Mouse (Mus musculus) spleen, embryonic (tissue): ENCODE measurements at regions not wholly inside any gene's neighbourhood (a gene's known extent, or its start where the extent isn't known, plus 50 kb on each side); places are given as distances from the start of the nearest gene placed in this dataset.
"Not testable (repeated sequence)": the region's sequence is repeated elsewhere in the genome, so short reads cannot be mapped to it uniquely, and the experiment has no call there.

Source experiments
- CTCF ChIA-PET: fragments of 350-600 bp; sonication (Branson Sonifier 250); formaldehyde crosslinking; loops from one replicate; lab custom pipeline; 2022; lab: Charles Lee

- CTCF ChIA-PET = no interaction called here
Observed at GRCm38 (mm10) chr1:149129767-149130287, 831.3 kb downstream of the Pla2g4a start.

GRCm38 (mm10) chr1:149129138-149129537, 832.0 kb downstream of the Pla2g4a start:
- CTCF ChIA-PET = interaction anchor here (0.7 kb wide), 1 partner anchor 40 kb away, joined by 8 read pairs; no protein-coding TSS in a partner anchor

GRCm38 (mm10) chr1:149127709-149128108, 833.4 kb downstream of the Pla2g4a start:
- CTCF ChIA-PET = no interaction called here

GRCm38 (mm10) chr1:149103396-149103795, 857.7 kb downstream of the Pla2g4a start:
- CTCF ChIA-PET = interaction anchor here (0.6 kb wide), 1 partner anchor 83 kb away, joined by 3 read pairs; no protein-coding TSS in a partner anchor

GRCm38 (mm10) chr1:149097426-149097825, 863.7 kb downstream of the Pla2g4a start:
- CTCF ChIA-PET = no interaction called here

- CTCF ChIA-PET = no interaction called here
Observed at GRCm38 (mm10) chr1:149074681-149075080, 886.4 kb downstream of the Pla2g4a start.

GRCm38 (mm10) chr1:149069570-149069969, 891.5 kb downstream of the Pla2g4a start:
- CTCF ChIA-PET = no interaction called here

GRCm38 (mm10) chr1:149063011-149063410, 898.1 kb downstream of the Pla2g4a start:
- CTCF ChIA-PET = not testable (repeated sequence)

GRCm38 (mm10) chr1:149038188-149038967, 922.7 kb downstream of the Pla2g4a start:
- CTCF ChIA-PET = no interaction called here

- CTCF ChIA-PET = no interaction called here
Observed at GRCm38 (mm10) chr1:149028316-149028715, 932.8 kb downstream of the Pla2g4a start.

GRCm38 (mm10) chr1:149021734-149022133, 939.4 kb downstream of the Pla2g4a start:
- CTCF ChIA-PET = no interaction called here

GRCm38 (mm10) chr1:149021273-149021672, 939.8 kb downstream of the Pla2g4a start:
- CTCF ChIA-PET = no interaction called here

GRCm38 (mm10) chr1:149014559-149014958, 946.5 kb downstream of the Pla2g4a start:
- CTCF ChIA-PET = no interaction called here

- CTCF ChIA-PET = no interaction called here
Observed at GRCm38 (mm10) chr1:149010767-149011166, 950.3 kb downstream of the Pla2g4a start.

- CTCF ChIA-PET = no interaction called here
Observed at GRCm38 (mm10) chr1:149000092-149000491, 961.0 kb downstream of the Pla2g4a start.

- CTCF ChIA-PET = no interaction called here
Observed at GRCm38 (mm10) chr1:148993586-148993985, 967.5 kb downstream of the Pla2g4a start.

GRCm38 (mm10) chr1:148977377-148977776, 983.7 kb downstream of the Pla2g4a start:
- CTCF ChIA-PET = no interaction called here

- CTCF ChIA-PET = no interaction called here
Observed at GRCm38 (mm10) chr1:148965358-148965757, 995.7 kb downstream of the Pla2g4a start.

- CTCF ChIA-PET = no interaction called here
Observed at GRCm38 (mm10) chr1:148934366-148934765, 1026.7 kb downstream of the Pla2g4a start.

- CTCF ChIA-PET = no interaction called here
Observed at GRCm38 (mm10) chr1:148924506-148924905, 1036.6 kb downstream of the Pla2g4a start.

- CTCF ChIA-PET = no interaction called here
Observed at GRCm38 (mm10) chr1:148917062-148917461, 1044.0 kb downstream of the Pla2g4a start.

- CTCF ChIA-PET = no interaction called here
Observed at GRCm38 (mm10) chr1:148912819-148913218, 1048.3 kb downstream of the Pla2g4a start.

- CTCF ChIA-PET = no interaction called here
Observed at GRCm38 (mm10) chr1:148904067-148904466, 1057.0 kb downstream of the Pla2g4a start.
